Mouse (Mus musculus) retina, adult 2 months (tissue): ENCODE measurements around the gene Olig1.

Experiments used
- DNase-seq: peaks from one replicate; pipeline ENCODE4 v3.0.0-alpha.2; 2012; ENCODE audit warnings: low read depth, low spot score

Gene Olig1

DNA sequence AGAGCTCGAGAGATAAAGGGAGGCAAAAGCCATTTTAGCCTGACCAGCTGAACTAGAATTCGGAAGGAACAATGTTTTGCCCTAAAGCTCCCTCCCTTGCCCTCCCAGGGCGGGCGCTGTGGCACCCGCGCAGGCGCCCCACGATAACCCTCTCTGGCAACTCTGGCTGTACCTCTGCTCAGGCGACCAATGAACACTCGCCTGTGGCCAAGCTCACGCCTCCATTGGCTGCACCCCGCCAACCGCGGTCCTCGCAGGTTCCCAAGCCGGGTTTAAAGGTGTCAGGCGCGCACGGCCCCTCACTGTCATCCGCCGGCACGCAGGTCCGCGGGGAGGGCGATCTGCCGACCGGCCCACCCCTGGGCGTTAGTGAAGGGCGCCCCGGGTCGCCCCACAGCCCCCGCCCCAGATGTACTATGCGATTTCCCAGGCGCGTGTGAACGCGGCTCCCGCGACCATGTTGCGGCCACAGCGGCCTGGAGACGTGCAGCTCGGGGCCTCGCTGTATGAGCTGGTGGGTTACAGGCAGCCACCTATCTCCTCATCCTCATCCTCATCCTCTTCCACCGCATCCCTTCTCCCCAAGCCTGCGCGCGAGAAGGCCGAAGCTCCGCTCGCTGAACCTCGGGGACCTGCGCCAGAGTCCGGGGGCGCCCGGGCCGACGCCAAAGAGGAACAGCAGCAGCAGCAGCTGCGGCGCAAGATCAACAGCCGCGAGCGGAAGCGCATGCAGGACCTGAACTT, at the start of gene Olig1:
TSS of gene Olig1 (plus strand) at position 305 of the 744 bp plus-strand sequence.
- peak; percentile 3 for DNase-seq

DNA sequence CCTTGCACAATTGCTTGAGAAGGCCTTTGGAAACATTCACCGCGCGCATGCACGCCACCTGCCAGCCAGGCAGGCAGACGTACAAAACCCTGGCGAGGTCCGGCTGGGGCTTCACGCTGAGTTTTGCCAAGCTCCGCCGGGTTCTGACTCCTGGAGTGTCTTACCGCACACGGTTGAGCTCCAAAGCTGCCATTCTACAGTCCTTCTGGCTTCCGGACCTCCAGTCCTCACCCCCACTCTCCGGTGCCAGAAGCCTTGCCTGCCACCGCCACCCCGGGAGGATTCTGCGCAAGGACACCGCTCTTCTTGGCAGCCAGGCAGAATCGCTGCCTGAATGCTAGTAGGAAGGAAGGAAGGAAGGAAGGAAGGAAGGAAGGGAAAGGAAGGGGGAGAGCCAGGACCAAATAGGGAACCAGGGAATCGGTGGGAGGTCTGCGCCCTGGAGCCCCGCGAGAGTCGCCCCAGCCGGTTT, 47.4 kb upstream of the Olig1 start:
- no peak for DNase-seq

DNA sequence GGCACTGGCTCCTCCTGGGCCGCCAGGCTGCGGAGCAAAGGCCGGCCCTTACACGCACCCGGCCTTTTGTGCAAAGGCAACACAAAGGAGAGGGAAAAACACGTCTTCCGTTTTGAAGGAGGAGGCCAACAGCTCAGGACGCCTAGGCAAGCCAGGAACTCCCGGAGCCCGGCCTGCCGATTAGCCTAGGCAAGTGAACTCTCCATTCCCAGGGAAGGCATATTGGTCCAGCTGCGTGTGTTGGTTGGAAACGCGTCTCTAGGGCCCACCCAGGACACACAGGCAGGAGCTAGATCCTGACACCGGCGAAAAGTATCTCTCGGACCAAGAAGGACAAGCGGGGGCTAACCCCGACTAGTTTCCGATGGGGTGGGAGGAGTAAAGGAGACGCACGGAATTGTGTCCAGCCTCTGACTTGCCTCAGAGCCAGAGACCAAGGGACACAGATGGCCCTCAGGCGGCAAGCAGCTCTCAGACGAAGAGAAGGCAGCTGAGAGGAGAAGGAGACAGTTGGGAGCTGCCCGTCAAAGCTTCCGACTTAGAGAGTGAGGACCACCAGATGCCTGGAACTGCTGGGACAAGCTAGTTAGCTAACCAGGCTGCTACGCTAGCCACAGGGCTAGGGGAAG, 46.8 kb upstream of the Olig1 start:
- no peak for DNase-seq

DNA sequence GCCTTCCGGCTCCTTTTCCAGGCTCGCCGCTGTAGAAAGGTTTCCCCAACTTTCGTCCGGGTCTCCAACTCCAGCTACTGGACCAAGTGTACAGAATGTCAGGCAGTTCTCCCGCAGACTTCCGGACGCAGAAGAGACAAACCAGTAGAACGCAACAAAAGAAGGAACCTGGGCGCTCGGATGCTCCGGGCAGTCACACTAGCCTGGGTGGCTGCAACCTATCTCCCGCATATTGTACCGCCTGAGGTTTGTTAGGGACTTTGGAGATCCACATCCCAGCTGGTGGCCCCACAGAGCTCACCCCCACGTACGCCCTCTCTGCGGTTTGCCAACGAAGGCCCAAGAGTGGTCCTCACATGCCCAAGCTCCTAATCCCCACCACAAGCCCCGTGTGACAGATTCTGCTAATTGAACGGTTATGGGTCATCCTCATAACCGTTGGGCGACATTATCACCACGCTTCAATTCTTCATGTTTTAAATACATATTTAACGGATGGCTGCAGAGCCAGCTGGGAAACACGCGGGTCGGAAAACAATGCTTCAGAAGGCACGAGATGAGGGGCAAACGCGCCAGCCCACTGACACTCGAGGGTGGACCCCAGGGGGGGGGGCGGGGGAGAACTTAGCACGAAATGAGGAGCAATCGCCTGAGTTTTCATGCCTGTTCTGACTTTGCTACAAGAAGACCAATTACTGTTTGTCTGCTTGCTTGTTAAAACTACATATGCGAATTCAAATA, 46.1 kb upstream of the Olig1 start:
- no peak for DNase-seq

DNA sequence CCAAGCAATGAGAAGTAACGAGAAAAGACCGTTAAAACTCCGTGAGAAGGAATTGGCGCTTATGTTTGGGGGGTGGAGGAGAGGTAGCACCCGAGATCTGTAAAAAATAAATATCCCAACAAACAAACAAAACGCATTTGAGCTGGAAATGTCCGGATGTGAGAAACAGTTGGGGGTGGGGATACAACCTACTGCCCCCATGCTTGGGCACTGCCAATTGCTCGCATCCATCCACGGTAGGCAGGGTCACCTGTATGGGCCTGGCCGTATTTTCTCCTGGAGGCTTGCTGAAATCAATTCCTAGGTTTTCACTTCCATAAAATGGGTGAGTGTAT, 45.5 kb upstream of the Olig1 start:
- no peak for DNase-seq

DNA sequence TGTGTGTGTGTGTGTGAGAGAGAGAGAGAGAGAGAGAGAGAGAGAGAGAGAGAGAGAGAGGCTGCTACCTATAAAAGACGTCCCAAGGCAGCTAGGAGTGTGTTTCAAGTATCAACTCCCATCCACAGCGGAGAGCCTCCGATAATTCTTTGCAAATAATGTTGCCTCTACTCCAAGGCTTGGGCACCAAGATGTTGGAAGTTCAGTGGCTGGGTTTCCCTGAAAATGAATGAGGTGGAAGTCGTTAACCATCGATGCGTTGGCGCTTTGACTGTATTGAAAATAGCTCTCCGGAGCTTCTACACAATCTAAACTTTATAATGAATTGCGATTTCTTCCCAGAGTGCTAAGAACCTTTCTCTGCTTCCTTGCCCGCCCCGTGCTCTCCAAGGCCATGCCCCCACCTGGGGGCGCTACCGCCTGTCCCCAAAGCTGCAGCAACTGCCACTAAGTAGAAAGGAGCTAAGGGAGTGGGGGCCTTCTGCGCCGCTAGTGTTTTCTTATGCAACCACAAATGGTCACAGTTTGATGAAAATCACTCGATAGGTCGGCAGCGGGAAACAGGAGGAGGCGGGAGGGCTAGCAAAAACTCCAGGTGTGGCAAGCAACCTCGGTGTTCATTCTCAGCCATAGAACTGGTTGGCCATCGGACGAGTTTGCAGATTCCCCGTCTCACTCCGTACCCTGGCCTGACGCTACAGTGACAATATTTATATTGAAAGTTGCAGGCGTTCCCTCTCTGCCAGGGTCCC, 44.9 kb upstream of the Olig1 start:
- no peak for DNase-seq

DNA sequence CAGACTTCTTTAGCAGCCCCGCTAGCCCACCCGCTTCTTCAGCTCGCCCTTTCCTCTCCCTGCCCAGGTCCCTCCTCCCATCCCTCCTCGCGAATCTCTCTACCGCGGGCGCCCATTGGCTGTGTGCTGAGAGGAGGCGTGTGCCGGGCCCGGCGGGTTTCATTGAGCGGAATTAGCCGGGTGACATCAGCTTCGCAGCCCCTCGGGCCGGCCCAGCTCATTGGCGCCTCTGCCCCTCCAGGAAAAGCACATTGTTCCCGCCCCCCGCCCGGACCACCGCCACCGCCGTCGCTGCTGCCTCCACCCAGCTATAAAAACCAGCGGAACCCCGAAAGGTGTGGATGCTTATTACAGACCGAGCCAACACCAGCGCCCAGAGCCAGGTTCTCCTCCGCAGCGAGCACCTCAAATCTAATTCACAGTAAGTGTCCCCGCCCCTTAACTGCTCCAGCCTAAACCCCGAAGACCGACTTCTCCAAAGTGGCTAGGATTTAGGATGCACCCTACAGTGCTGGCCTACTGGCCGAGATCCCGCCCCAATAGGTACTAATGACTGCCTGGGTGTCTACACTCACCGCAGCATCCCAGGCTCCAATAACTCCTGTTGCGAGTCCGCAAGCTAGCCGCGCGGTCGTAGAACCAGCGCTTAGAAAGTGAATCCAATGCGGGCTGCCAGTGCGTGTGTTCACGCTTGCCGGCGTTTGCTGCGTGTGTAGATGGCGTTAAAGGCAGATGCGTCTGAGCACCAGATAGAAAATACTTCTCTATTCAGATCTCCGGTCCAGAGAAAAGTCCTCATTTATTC, 44.1 kb upstream of the Olig1 start, which contains the start of gene Olig2:
TSS of gene Olig2 (plus strand) at position 225 of the 805 bp plus-strand sequence.
- DNase-seq = no peak

DNA sequence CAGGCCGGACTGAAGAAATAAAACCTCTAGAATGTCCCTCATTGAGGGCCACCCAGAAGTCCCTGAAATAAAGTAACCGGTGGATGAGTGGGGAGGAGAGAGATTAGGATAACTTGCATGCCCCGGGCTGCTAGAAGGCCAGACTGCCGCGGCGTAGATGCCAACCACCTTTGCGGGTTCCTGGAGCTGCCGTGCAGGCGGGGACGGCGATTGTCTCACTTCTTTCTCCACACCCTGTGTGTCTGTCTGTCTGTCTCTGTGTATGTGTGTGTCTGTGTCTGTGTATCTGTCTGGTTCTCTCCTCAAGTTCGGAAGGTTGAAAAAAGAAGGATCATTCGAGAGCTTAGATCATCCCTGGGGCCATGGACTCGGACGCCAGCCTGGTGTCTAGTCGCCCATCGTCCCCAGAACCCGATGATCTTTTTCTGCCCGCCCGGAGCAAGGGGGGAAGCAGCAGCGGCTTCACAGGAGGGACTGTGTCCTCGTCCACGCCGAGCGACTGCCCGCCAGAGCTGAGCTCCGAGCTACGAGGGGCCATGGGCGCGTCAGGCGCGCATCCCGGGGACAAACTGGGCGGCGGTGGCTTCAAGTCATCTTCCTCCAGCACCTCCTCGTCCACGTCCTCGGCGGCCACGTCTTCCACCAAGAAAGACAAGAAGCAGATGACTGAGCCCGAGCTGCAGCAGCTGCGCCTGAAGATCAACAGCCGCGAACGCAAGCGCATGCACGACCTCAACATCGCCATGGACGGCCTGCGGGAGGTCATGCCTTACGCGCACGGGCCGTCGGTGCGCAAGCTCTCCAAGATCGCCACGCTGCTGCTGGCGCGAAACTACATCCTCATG, 43.3 kb upstream of the Olig1 start:
- no peak for DNase-seq

DNA sequence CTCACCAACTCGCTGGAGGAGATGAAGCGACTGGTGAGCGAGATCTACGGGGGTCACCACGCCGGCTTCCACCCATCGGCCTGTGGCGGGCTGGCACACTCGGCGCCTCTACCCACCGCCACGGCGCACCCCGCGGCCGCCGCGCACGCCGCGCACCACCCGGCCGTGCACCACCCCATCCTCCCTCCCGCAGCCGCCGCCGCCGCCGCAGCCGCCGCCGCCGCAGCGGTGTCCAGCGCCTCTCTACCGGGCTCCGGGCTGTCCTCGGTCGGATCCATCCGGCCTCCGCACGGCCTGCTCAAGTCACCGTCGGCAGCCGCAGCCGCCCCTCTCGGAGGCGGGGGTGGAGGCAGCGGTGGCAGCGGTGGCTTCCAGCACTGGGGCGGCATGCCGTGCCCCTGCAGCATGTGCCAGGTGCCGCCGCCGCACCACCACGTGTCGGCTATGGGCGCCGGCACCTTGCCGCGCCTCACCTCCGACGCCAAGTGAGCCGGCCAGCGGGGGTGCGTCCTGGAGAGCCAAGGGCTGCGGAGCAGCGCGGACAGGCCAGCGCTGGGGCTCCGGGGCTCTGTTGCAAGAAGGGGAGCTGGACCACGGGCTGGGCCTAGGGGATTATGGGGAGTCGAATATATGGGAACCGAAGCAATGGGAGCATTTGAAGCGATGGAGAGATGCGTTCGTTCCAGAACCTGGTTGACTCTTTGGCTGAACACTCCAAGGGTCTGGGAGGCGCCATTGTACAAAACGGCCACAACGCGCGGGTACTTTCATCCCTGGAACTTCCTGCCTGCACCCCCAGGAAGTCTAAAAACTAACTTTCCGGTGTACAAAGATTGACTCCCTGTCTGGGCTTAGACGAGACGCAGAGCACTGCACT, 42.5 kb upstream of the Olig1 start:
- no peak for DNase-seq

DNA sequence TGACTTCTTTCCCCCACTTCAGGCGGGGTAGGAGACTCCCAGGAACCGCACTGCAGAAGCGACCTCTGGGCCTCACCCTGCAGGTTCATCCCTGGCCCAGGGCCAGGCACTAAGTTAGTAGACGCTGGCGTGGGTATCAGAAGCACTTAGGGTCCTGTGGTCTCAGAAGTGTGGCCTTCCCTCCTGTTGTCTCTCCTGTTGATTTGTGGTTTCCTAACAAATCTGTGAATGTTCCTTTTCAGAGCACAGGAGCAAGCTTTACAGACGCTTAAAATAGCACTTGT, 41.9 kb upstream of the Olig1 start:
- DNase-seq = no peak

DNA sequence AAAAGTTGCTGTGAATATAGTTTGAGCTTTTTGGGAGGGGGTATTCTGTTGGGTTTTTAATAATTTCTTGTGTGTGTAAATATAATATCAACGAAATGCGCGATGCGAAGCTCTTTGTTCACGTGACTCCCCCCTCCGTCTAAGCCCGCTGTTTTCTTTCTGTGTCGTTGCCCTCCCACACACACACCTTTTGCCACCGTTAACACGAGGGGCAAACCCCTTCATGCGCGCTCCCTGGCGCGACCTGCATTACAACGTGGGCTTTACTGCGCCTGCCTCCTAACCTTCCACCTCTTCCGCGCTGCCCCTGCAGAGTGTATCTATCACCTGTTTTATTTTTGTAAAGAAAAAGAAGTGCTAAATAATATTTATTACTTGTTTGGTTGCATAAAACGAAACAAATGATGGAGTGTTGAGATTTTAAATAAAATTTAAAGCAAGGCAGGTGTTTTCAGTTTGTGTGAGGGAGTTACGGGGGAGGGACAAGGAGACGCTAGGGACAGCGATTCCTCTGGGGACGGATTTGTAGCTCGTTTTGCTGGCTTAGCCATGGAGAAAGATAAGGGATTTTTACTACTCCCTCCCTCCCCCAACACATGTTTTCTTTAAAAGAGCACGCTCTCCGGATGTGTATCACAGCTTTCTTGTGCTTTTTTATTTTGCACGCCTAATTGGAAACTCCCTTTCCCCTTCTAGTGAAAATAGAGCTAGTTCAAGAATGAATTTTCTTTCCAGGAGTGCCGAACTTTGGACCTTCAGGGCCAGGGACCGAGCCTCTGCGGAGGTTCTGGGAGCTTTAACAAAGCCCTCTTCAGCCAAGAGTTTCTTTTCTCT, 41.1 kb upstream of the Olig1 start:
- DNase-seq = no peak

DNA sequence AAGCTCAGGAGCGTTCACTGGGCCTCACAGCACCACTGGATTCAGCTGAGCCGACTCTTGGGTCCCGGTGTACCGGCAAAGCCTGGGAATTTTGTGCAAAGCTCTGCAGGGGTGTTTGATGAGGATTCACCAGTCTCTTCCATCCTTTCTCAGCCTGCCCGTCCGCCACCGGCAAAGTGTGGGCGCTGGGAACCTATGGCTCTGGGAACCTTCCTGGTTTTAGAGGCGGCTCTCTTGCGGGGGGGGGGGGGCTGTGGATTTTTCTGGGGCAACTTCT, 40.6 kb upstream of the Olig1 start:
- no peak for DNase-seq

DNA sequence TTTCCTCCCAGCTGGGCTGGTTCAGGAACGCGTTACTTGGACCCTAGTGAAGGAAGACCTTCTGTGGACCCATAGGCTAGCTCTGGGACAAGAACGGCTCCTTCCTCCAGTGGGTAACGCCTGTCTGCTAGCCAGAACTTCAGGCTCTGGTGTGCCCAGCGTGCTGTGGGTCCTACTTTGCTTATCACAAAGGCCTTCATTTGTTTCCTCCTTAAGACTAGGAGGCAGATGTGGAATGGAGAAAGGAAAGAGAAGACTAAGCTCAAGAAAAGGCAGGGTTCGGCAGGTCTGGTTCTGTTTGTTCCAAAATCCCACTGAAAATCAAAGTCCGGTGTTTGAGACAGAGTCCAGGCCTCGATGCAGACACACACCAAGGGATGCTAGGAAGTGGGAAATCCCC, 39.9 kb upstream of the Olig1 start:
- no peak for DNase-seq

DNA sequence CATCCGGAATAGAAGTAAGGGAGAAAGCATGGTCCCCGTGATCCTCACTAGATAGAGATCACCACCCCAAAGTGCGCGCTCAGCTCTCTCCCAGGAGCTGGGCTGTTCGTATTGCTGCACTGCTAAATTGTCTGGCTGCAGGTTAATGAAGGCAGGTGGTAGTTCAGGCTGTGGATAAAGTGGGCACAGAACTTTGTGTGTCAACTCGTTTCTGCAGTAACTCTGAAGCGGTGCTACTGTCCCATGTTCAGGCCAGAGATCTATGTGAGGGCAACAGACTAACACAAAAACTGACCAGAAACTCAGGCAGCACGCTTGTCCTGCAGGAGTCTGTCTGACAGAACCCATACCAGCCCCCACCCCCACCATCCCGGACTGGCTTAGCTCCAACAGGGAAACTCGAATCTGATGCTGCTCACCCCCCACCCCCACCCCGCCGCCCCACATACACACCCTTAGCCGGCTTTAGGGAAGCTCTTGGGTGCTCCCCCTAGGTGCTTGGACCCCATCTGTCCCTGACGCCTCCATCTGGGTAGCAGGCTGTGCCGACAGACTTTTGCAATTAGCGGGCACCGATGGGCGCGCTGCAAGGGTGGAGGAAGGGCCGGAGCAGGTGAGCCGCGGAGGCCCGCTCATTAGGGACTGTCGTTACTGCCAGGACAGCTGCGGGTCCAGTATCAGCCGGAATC, 37.6 kb upstream of the Olig1 start:
- DNase-seq = no peak

DNA sequence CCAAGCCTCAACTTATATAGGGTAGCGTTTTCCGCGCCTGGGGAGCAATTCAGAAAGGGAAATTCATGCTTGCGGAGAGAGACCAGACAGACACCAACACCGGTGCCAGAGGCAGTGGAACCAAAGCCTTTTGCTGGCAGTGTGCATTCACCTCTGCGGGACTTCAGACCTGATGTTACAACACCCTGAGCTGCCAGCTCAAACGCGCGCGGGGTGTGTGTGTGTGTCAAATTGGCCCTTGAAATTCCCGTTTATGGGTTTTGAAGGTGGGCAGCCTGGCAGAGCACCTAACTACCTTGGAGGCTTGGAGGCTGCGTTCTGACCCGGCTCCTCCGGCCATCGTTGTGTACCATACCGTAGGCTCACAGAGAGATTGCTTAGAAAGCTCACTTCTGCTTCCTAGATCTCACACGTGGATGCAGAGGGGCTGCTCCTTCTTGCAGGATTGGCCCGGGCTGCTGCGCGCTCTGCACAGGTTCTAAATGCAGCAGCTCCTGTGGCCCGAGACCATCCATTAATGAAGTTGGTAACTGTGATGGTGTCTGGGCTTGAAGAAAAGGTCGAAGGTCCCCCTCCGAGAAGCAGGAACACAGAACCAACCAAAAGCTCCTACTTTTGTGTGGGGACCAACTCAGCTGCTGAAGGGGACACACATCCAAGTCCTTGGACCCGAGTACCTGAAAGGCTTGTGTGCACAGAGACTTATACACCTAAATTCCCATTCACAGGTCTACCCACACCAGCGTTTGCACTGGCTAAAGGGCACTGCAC, 36.9 kb upstream of the Olig1 start:
- no peak for DNase-seq

DNA sequence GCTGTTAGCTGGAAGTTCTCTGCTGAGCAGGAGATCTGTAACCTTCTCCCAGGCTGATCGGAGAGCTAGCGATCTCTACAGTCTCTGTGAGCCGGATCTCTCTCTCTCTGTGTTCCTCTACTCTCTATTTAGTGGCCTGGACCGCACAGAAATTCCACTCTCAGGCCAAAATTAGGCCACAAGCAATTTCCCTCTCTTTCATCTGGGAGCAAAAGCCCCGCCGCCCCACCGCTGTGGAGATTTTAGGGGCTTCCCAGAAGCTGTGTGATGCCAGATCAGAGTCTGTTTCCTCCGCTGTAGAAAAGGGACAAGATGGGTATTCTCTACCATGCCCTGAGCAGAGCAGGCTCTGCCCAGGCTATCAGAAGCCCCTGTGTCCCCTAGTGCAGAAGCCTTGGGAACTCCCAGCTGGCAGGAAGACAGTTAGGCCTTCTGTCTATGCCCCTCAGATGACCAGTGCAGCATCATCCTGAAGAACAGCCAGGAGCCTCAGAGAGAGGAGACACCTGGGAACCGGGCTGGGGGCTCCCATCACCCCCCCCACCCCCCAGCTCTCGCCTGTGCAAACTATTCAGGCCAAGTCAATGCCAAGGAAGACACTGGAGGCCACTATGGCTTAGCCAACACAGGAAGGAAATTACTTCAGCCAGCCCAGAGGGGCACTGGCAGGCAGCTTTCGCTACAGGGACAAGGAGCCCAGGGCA, 36.2 kb upstream of the Olig1 start:
- no peak for DNase-seq

DNA sequence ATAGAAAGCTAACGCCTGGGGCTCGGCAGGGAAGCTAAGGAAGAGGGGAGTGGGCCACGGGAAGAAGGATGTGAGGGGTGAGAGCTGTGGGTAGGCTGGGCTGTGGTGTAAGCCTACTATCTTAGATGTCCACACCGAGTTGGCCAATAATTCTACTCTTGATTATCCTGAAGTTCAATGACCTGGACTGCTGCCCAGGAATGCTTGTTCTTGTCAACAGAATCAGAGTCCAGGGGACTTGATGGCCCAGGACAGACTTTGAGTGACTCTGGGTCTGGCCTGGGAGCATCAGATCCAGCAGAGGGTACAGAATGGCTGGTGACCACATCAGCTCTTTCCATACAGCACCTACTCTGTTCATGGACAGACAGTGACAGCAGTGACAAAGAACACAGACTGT, 30.5 kb upstream of the Olig1 start:
- no peak for DNase-seq
